Comparison of ENCODE assay signal across 8 mouse cellular contexts in genomic region chr4:82530875-82531353, GRCm38 (mm10).
DNase-seq lines count a peak whose midpoint lies in the region; ATAC-seq lines count a peak whose summit lies in the region.

No protein-coding gene starts in this region.

- no peak for DNase-seq in liver, embryonic 13.5 days
- no peak for DNase-seq in liver, embryonic 11.5 days (ENCODE audit: low spot score)
- peak; percentile 81 to 90 for DNase-seq in heart, adult 18-20 months
- DNase-seq in kidney, adult 9 months: peak; percentile 60
- DNase-seq in frontal cortex, postnatal 14 days (ENCODE audit: low spot score in 2 of 2): no peak
- no peak for DNase-seq in frontal cortex, postnatal 10 days (ENCODE audit: low spot score in 2 of 2)

- ATAC-seq in liver, embryonic 13.5 days (ENCODE audit: low read depth): no peak; the same call in 1 of the 2 replicates
- ATAC-seq in liver, embryonic 11.5 days (replicated peaks; ENCODE audit: low FRiP score): no peak; the same call in 1 of the 2 replicates
- ATAC-seq in midbrain, embryonic 13.5 days: no peak
- ATAC-seq in CD4-positive, CD25-positive, alpha-beta regulatory T cell, adult 4 months: no peak

- no peak overlapping the region for H3K4me2 ChIP-seq in liver, embryonic 13.5 days
- H3K4me2 ChIP-seq in liver, embryonic 11.5 days: no peak overlapping the region
- H3K4me2 ChIP-seq in midbrain, embryonic 13.5 days (replicated peaks): no peak overlapping the region

- H3K27me3 ChIP-seq in liver, embryonic 13.5 days: peaks cover 18% of the 10 kb centered on the region
- H3K27me3 ChIP-seq in liver, embryonic 11.5 days (replicated peaks; ENCODE audit: control insufficient read depth, insufficient read depth, low read length): peaks cover 15% of the 10 kb centered on the region
- peaks cover 21% of the 10 kb centered on the region for H3K27me3 ChIP-seq in midbrain, embryonic 13.5 days

- peak overlapping the region; percentile 29; the same call in 1 of the 2 replicates for H3K27ac ChIP-seq in liver, embryonic 13.5 days
- H3K27ac ChIP-seq in liver, embryonic 11.5 days (ENCODE audit: low read depth, low read length): no peak overlapping the region
- H3K27ac ChIP-seq in midbrain, embryonic 13.5 days: peak overlapping the region; percentile 90

- H3K9me3 ChIP-seq in liver, embryonic 13.5 days (replicated peaks): no peaks in the 10 kb centered on the region
- no peaks in the 10 kb centered on the region for H3K9me3 ChIP-seq in liver, embryonic 11.5 days (ENCODE audit: control insufficient read depth, low read length)
- H3K9me3 ChIP-seq in midbrain, embryonic 13.5 days: no peaks in the 10 kb centered on the region

- H3K36me3 ChIP-seq in liver, embryonic 13.5 days: no peaks in the 10 kb centered on the region
- H3K36me3 ChIP-seq in liver, embryonic 11.5 days (ENCODE audit: control insufficient read depth, insufficient read depth, low read length): no peaks in the 10 kb centered on the region
- no peaks in the 10 kb centered on the region for H3K36me3 ChIP-seq in midbrain, embryonic 13.5 days

- no peak overlapping the region for H3K9ac ChIP-seq in liver, embryonic 13.5 days
- H3K9ac ChIP-seq in liver, embryonic 11.5 days (ENCODE audit: low read depth, low read length): no peak overlapping the region
- no peak overlapping the region for H3K9ac ChIP-seq in midbrain, embryonic 13.5 days (replicated peaks)

- WGBS in liver, embryonic 13.5 days (ENCODE audit: insufficient replicate concordance): 31% methylated on average over 3 of the region's 3 CpGs
- WGBS in liver, embryonic 11.5 days: 50% methylated on average over 3 of the region's 3 CpGs
- 71% methylated on average over 3 of the region's 3 CpGs for WGBS in midbrain, embryonic 13.5 days

- 0 out of 2 replicates have a peak, but pooled peaks cover 3% of the 10 kb centered on the region for H3K4me1 ChIP-seq in liver, embryonic 13.5 days (replicated peaks)
- H3K4me1 ChIP-seq in liver, embryonic 11.5 days (replicated peaks; ENCODE audit: control insufficient read depth, insufficient read depth, low read length): no peaks in the 10 kb centered on the region
- peaks cover 31% of the 10 kb centered on the region for H3K4me1 ChIP-seq in midbrain, embryonic 13.5 days (replicated peaks)

- H3K4me3 ChIP-seq in liver, embryonic 13.5 days (replicated peaks): no peak overlapping the region
- no peak overlapping the region for H3K4me3 ChIP-seq in liver, embryonic 11.5 days (ENCODE audit: low read depth, low read length)
- no peak overlapping the region for H3K4me3 ChIP-seq in midbrain, embryonic 13.5 days (replicated peaks)

Comparison
In these comparisons a context has a peak if more than half of its experiments do, and no peak if none do; other contexts are left out.
1. DNase-seq: peak in heart, adult 18-20 months (2 of 2) and kidney, adult 9 months (single experiment); none in liver, embryonic 13.5 days (single experiment), liver, embryonic 11.5 days (single experiment), frontal cortex, postnatal 14 days (0 of 2) and frontal cortex, postnatal 10 days (0 of 2).